Mouse (Mus musculus): Measurements from ENCODE around the gene Ttc7. TPM values are rescaled to one million over a fixed set of nuclear protein-coding genes. Genes with fewer than 3 reads are reported as not detected.

Ttc7 gene
- polyA plus RNA-seq (2012; rRNA removed) = 8.1 and 8.8 TPM in 2 replicates

- peak; percentile 96 for DNase-seq (ENCODE audit: low read depth)
Observed at GRCm38 (mm10) chr17:87282706-87283053, at the start of gene Ttc7. Ttc7 (plus strand) TSS chr17:87282886.

GRCm38 (mm10) chr17:87235019-87235418, 47.7 kb upstream of the Ttc7 start:
- no peak for DNase-seq (ENCODE audit: low read depth)
- TF ChIP-seq POLR2A (IDR thresholded peaks at IDR 0.05; ENCODE audit: borderline replicate concordance, extremely low read depth, insufficient read depth, insufficient read length, poor library complexity, severe bottlenecking) = no peak
- TF ChIP-seq CTCF (IDR thresholded peaks at IDR 0.05; ENCODE audit: borderline replicate concordance, extremely low read depth, insufficient read depth, insufficient read length) = no peak

More at GRCm38 (mm10) chr17:87282706-87283053, at the start of gene Ttc7:
- TF ChIP-seq CTCF (IDR thresholded peaks at IDR 0.05; ENCODE audit: borderline replicate concordance, extremely low read depth, insufficient read depth, insufficient read length) (no peak), POLR2A (IDR thresholded peaks at IDR 0.05; ENCODE audit: borderline replicate concordance, extremely low read depth, insufficient read depth, insufficient read length, poor library complexity, severe bottlenecking) (peak; percentile 82)

GRCm38 (mm10) chr17:87236725-87237650, 45.7 kb upstream of the Ttc7 start:
- peak; percentile 77 for DNase-seq (ENCODE audit: low read depth)
- TF ChIP-seq CTCF (IDR thresholded peaks at IDR 0.05; ENCODE audit: borderline replicate concordance, extremely low read depth, insufficient read depth, insufficient read length) (no peak), POLR2A (IDR thresholded peaks at IDR 0.05; ENCODE audit: borderline replicate concordance, extremely low read depth, insufficient read depth, insufficient read length, poor library complexity, severe bottlenecking) (no peak)

GRCm38 (mm10) chr17:87237826-87238225, 44.9 kb upstream of the Ttc7 start:
- TF ChIP-seq CTCF (IDR thresholded peaks at IDR 0.05; ENCODE audit: borderline replicate concordance, extremely low read depth, insufficient read depth, insufficient read length) = no peak
- no peak for TF ChIP-seq POLR2A (IDR thresholded peaks at IDR 0.05; ENCODE audit: borderline replicate concordance, extremely low read depth, insufficient read depth, insufficient read length, poor library complexity, severe bottlenecking)
- DNase-seq (ENCODE audit: low read depth) = no peak

- no peak for DNase-seq (ENCODE audit: low read depth)
- no peak for TF ChIP-seq POLR2A (IDR thresholded peaks at IDR 0.05; ENCODE audit: borderline replicate concordance, extremely low read depth, insufficient read depth, insufficient read length, poor library complexity, severe bottlenecking)
- no peak for TF ChIP-seq CTCF (IDR thresholded peaks at IDR 0.05; ENCODE audit: borderline replicate concordance, extremely low read depth, insufficient read depth, insufficient read length)
Observed at GRCm38 (mm10) chr17:87246103-87246502, 36.6 kb upstream of the Ttc7 start.

GRCm38 (mm10) chr17:87254384-87254783, 28.3 kb upstream of the Ttc7 start:
- TF ChIP-seq CTCF (IDR thresholded peaks at IDR 0.05; ENCODE audit: borderline replicate concordance, extremely low read depth, insufficient read depth, insufficient read length) (no peak), POLR2A (IDR thresholded peaks at IDR 0.05; ENCODE audit: borderline replicate concordance, extremely low read depth, insufficient read depth, insufficient read length, poor library complexity, severe bottlenecking) (no peak)
- peak; percentile 31 for DNase-seq (ENCODE audit: low read depth)

- TF ChIP-seq POLR2A (IDR thresholded peaks at IDR 0.05; ENCODE audit: borderline replicate concordance, extremely low read depth, insufficient read depth, insufficient read length, poor library complexity, severe bottlenecking) = no peak
- DNase-seq (ENCODE audit: low read depth) = no peak
Observed at GRCm38 (mm10) chr17:87255672-87256071, 27.0 kb upstream of the Ttc7 start.

GRCm38 (mm10) chr17:87263401-87263800, 19.3 kb upstream of the Ttc7 start:
- no peak for DNase-seq (ENCODE audit: low read depth)
- TF ChIP-seq CTCF (IDR thresholded peaks at IDR 0.05; ENCODE audit: borderline replicate concordance, extremely low read depth, insufficient read depth, insufficient read length) (no peak), POLR2A (IDR thresholded peaks at IDR 0.05; ENCODE audit: borderline replicate concordance, extremely low read depth, insufficient read depth, insufficient read length, poor library complexity, severe bottlenecking) (no peak)

GRCm38 (mm10) chr17:87264054-87264830, 18.4 kb upstream of the Ttc7 start:
- no peak for DNase-seq (ENCODE audit: low read depth)
- TF ChIP-seq CTCF (IDR thresholded peaks at IDR 0.05; ENCODE audit: borderline replicate concordance, extremely low read depth, insufficient read depth, insufficient read length) (no peak), POLR2A (IDR thresholded peaks at IDR 0.05; ENCODE audit: borderline replicate concordance, extremely low read depth, insufficient read depth, insufficient read length, poor library complexity, severe bottlenecking) (no peak)

- DNase-seq (ENCODE audit: low read depth) = peak; percentile 12
- no peak for TF ChIP-seq POLR2A (IDR thresholded peaks at IDR 0.05; ENCODE audit: borderline replicate concordance, extremely low read depth, insufficient read depth, insufficient read length, poor library complexity, severe bottlenecking)
- TF ChIP-seq CTCF (IDR thresholded peaks at IDR 0.05; ENCODE audit: borderline replicate concordance, extremely low read depth, insufficient read depth, insufficient read length) = no peak
Observed at GRCm38 (mm10) chr17:87264927-87265791, 17.5 kb upstream of the Ttc7 start.

GRCm38 (mm10) chr17:87265792-87266186, 16.9 kb upstream of the Ttc7 start, which contains the start of gene Mcfd2:
Mcfd2 (minus strand) TSS chr17:87265935.
- no peak for TF ChIP-seq CTCF (IDR thresholded peaks at IDR 0.05; ENCODE audit: borderline replicate concordance, extremely low read depth, insufficient read depth, insufficient read length)
- peak; percentile 71; the same call in 1 of the 2 replicates for TF ChIP-seq POLR2A (IDR thresholded peaks at IDR 0.05; ENCODE audit: borderline replicate concordance, extremely low read depth, insufficient read depth, insufficient read length, poor library complexity, severe bottlenecking)
- DNase-seq (ENCODE audit: low read depth) = peak; percentile 95

Data from brain, embryonic 14.5 days (tissue).